Mouse (Mus musculus) testis, adult 2 months (tissue): Measurements from ENCODE around the gene Dtx2.

ENCODE experiments used
- CTCF ChIP-seq: fragments of 200-500 bp; IDR thresholded peaks from 2 replicates; pipeline ENCODE4 v1.5.1; 2012; ENCODE audit warnings: low read depth, mild to moderate bottlenecking, inconsistent platforms, low read length, moderate library complexity; ENCODE audit not compliant: control insufficient read depth, insufficient read depth, insufficient replicate concordance
- POLR2A ChIP-seq: fragments of 200-500 bp; IDR thresholded peaks from 2 replicates; pipeline ENCODE4 v1.6.1; 2012; ENCODE audit warnings: low read depth, mild to moderate bottlenecking, inconsistent platforms, low read length, moderate library complexity; ENCODE audit not compliant: control insufficient read depth

- TF ChIP-seq CTCF (no peak), POLR2A (no peak)
These were observed 36.2 kb upstream of the Dtx2 start for GRCm38 (mm10) chr5:135958367-135958766.
